16 mouse cellular contexts compared by ENCODE assay signal in the genomic region with DNA sequence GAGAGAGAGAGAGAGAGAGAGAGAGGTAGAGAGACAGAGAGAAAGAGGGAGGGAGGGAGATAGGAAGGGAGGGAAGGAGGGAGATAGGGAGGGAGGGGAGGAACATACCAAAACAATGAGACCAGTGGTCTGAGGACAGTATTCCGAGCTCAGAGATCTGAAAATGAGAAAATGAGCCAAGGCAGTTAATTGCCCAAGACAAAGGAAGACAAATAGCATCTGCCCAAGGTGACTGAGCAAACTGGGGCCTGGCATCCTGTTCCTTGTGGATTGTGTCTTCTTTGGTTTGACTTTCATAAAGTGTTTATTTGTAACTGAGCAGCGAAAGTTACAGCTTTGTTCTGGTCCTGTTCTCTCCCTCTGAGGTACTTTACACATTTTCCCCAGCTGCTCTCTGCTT.
"Had no signal": no experiment of that assay in that cellular context is flagged by ENCODE, and none has a peak within 500 bp of the region (broad histone marks: within the 10 kb centered on the region; RNA-seq: fewer than 3 reads in every experiment).

No protein-coding gene starts in this region.

- H3K36me3 ChIP-seq: neural tube, embryonic 13.5 days; neural tube, embryonic 15.5 days; stomach, embryonic 15.5 days had no signal

- H3K9me3 ChIP-seq: neural tube, embryonic 15.5 days; stomach, embryonic 15.5 days had no signal

- H3K4me1 ChIP-seq: neural tube, embryonic 13.5 days; neural tube, embryonic 15.5 days; stomach, embryonic 15.5 days had no signal

- H3K4me3 ChIP-seq: neural tube, embryonic 13.5 days; neural tube, embryonic 15.5 days; stomach, embryonic 15.5 days had no signal

- DNase-seq: retina, postnatal 1 day; right cerebral cortex, adult 18-20 months; right cerebral cortex, postnatal 14 days; right cerebral cortex, postnatal 25 days; right cerebral cortex, postnatal 4 days; spleen, adult 18-20 months; thymus, adult 18-20 months; thymus, adult 2 months; thymus, postnatal 14 days; thymus, postnatal 25 days; thymus, postnatal 36 days; thymus, postnatal 4 days had no signal

- H3K27ac ChIP-seq: neural tube, embryonic 13.5 days; neural tube, embryonic 15.5 days; stomach, embryonic 15.5 days; stomach, postnatal 0 days had no signal

- H3K27me3 ChIP-seq: neural tube, embryonic 13.5 days; neural tube, embryonic 15.5 days; stomach, embryonic 15.5 days had no signal

- H3K4me2 ChIP-seq: neural tube, embryonic 13.5 days; neural tube, embryonic 15.5 days; stomach, embryonic 15.5 days had no signal

- H3K9ac ChIP-seq: neural tube, embryonic 13.5 days; neural tube, embryonic 15.5 days; stomach, embryonic 15.5 days had no signal
